Mouse (Mus musculus) MEL (cell line): ENCODE data around the gene Spink2. TPM values are rescaled to one million over a fixed set of nuclear protein-coding genes. Genes with fewer than 3 reads are reported as not detected.

Source experiments
- DNase-seq: peaks from one replicate; pipeline ENCODE4 v3.0.0; 2011; ENCODE audit warnings: low read depth, low spot score
- H3K27ac ChIP-seq: 2 replicates; pipeline ENCODE4 v1.5.1; 2012; ENCODE audit warnings: low read depth, mild to moderate bottlenecking, control low read depth, low read length, moderate library complexity; ENCODE audit not compliant: control insufficient read depth
- H3K27me3 ChIP-seq, 2 experiments: fragments of 150-350 bp in 1 of 2; sonication (generic) in 1 of 2; 2 replicates each; pipeline ENCODE4 v1.6.1; 2012; ENCODE audit warnings: low read length in 2 of 2, mild to moderate bottlenecking in 2 of 2, improper control_type of control experiment in 1 of 2, moderate library complexity in 1 of 2; ENCODE audit not compliant: insufficient read depth in 2 of 2, control insufficient read depth in 1 of 2
- H3K36me3 ChIP-seq, 2 experiments: 2 replicates each; pipeline ENCODE4 v1.6.1; 2012 to 2014; ENCODE audit warnings: low read length in 2 of 2, improper control_type of control experiment in 1 of 2, inconsistent platforms in 1 of 2, mild to moderate bottlenecking in 1 of 2; ENCODE audit not compliant: insufficient read depth in 2 of 2, control insufficient read depth in 1 of 2
- H3K4me1 ChIP-seq, 2 experiments: fragments of 150-350 bp in 1 of 2; sonication (generic) in 1 of 2; 2 replicates each; pipeline ENCODE4 v1.6.1; 2012; ENCODE audit warnings: low read length in 2 of 2, improper control_type of control experiment in 1 of 2, mild to moderate bottlenecking in 1 of 2; ENCODE audit not compliant: insufficient read depth in 2 of 2, control insufficient read depth in 1 of 2
- H3K4me3 ChIP-seq, 2 experiments: fragments of 150-350 bp in 1 of 2; sonication (generic) in 1 of 2; 2 replicates each; pipeline ENCODE4 v1.5.1; 2012; ENCODE audit warnings: low read depth in 2 of 2, low read length in 2 of 2, mild to moderate bottlenecking in 2 of 2, moderate library complexity in 2 of 2, control low read depth in 1 of 2, improper control_type of control experiment in 1 of 2; ENCODE audit not compliant: control insufficient read depth in 1 of 2, insufficient read depth in 1 of 2
- H3K79me2 ChIP-seq: 2 replicates; pipeline ENCODE4 v1.6.1; 2012; ENCODE audit warnings: mild to moderate bottlenecking, low read length, moderate library complexity; ENCODE audit not compliant: control insufficient read depth, poor library complexity, insufficient read depth
- H3K9ac ChIP-seq: 2 replicates; pipeline ENCODE4 v1.6.1; 2012; ENCODE audit warnings: low read depth, mild to moderate bottlenecking, control low read depth, low read length, moderate library complexity; ENCODE audit not compliant: control insufficient read depth, poor library complexity, severe bottlenecking
- H3K9me3 ChIP-seq: fragments of 150-350 bp; sonication (generic); replicated peaks from 2 replicates; pipeline ENCODE4 v1.6.1; 2012; ENCODE audit warnings: mild to moderate bottlenecking, low read length, improper control_type of control experiment, moderate library complexity; ENCODE audit not compliant: insufficient read depth
- BHLHE40 ChIP-seq: IDR thresholded peaks from 2 replicates; pipeline ENCODE4 v1.6.1; 2012; ENCODE audit warnings: low read depth, mild to moderate bottlenecking, inconsistent platforms, low read length, improper control_type of control experiment, borderline replicate concordance
- CHD2 ChIP-seq: IDR thresholded peaks from 2 replicates; pipeline ENCODE4 v1.6.1; 2011; ENCODE audit warnings: low read length, improper control_type of control experiment
- CTCF ChIP-seq, 3 experiments: IDR thresholded peaks in 2 of 3; conservative IDR thresholded peaks in 1 of 3; 2 replicates each; pipeline ENCODE4 v1.5.1; 2011 to 2012; ENCODE audit warnings: low read length in 3 of 3, low read depth in 2 of 3, mild to moderate bottlenecking in 2 of 3, improper control_type of control experiment in 1 of 3, inconsistent platforms in 1 of 3, mixed read lengths in 1 of 3, moderate library complexity in 1 of 3; ENCODE audit not compliant: control insufficient read depth in 1 of 3, insufficient read depth in 1 of 3, poor library complexity in 1 of 3, severe bottlenecking in 1 of 3
- ELF1 ChIP-seq: IDR thresholded peaks from 2 replicates; pipeline ENCODE4 v1.6.1; 2014; ENCODE audit warnings: low read depth, mild to moderate bottlenecking, inconsistent platforms, low read length, improper control_type of control experiment, moderate library complexity
- ETS1 ChIP-seq: IDR thresholded peaks from 2 replicates; pipeline ENCODE4 v1.6.1; 2012; ENCODE audit warnings: low read depth, mild to moderate bottlenecking, inconsistent platforms, low read length, improper control_type of control experiment, moderate library complexity
- GATA1 ChIP-seq: IDR thresholded peaks from 2 replicates; pipeline ENCODE4 v1.6.1; 2011; ENCODE audit warnings: low read depth, low read length, improper control_type of control experiment
- JUND ChIP-seq: IDR thresholded peaks from 2 replicates; pipeline ENCODE4 v1.6.1; 2011; ENCODE audit warnings: low read depth, mild to moderate bottlenecking, improper control_type of control experiment, low read length
- MAFK ChIP-seq: IDR thresholded peaks from 2 replicates; pipeline ENCODE4 v1.6.1; 2011; ENCODE audit warnings: low read depth, mild to moderate bottlenecking, low read length, improper control_type of control experiment, borderline replicate concordance
- MAX ChIP-seq: IDR thresholded peaks from 2 replicates; pipeline ENCODE4 v1.6.1; 2011; ENCODE audit warnings: low read length, improper control_type of control experiment
- MAZ ChIP-seq: IDR thresholded peaks from 2 replicates; pipeline ENCODE4 v1.6.1; 2012; ENCODE audit warnings: low read depth, mild to moderate bottlenecking, inconsistent platforms, low read length, improper control_type of control experiment
- MEF2A ChIP-seq: IDR thresholded peaks from 2 replicates; pipeline ENCODE4 v1.6.1; 2014; ENCODE audit warnings: low read depth, mild to moderate bottlenecking, inconsistent platforms, low read length, improper control_type of control experiment; ENCODE audit not compliant: poor library complexity, insufficient replicate concordance, severe bottlenecking; ENCODE audit errors: extremely low read depth
- MYB ChIP-seq: IDR thresholded peaks from 2 replicates; pipeline ENCODE4 v1.6.1; 2011; ENCODE audit warnings: mild to moderate bottlenecking, low read depth, low read length, improper control_type of control experiment
- MYC ChIP-seq: IDR thresholded peaks from 2 replicates; pipeline ENCODE4 v1.6.1; 2011; ENCODE audit warnings: low read depth, mild to moderate bottlenecking, low read length, improper control_type of control experiment, moderate library complexity
- NELFE ChIP-seq: IDR thresholded peaks from 2 replicates; pipeline ENCODE4 v1.6.1; 2011; ENCODE audit warnings: low read depth, low read length, improper control_type of control experiment
- POLR2AphosphoS2 ChIP-seq: IDR thresholded peaks from 2 replicates; pipeline ENCODE4 v1.6.1; 2011; ENCODE audit warnings: low read length, improper control_type of control experiment
- POLR2AphosphoS5 ChIP-seq: IDR thresholded peaks from 2 replicates; pipeline ENCODE4 v1.6.1; 2012; ENCODE audit warnings: low read depth, borderline replicate concordance, mild to moderate bottlenecking, inconsistent platforms, low read length, moderate library complexity, mixed read lengths
- RAD21 ChIP-seq: IDR thresholded peaks from 2 replicates; pipeline ENCODE4 v1.6.1; 2011; ENCODE audit warnings: mild to moderate bottlenecking, low read depth, low read length, improper control_type of control experiment
- TBP ChIP-seq: IDR thresholded peaks from 2 replicates; pipeline ENCODE4 v1.8.0; 2011; ENCODE audit warnings: low read depth, low read length, improper control_type of control experiment
- TCF12 ChIP-seq: IDR thresholded peaks from 2 replicates; pipeline ENCODE4 v1.6.1; 2014; ENCODE audit warnings: low read depth, mild to moderate bottlenecking, inconsistent platforms, low read length, improper control_type of control experiment, moderate library complexity
- UBTF ChIP-seq: IDR thresholded peaks from 2 replicates; pipeline ENCODE4 v1.6.1; 2012; ENCODE audit warnings: low read depth, mild to moderate bottlenecking, inconsistent platforms, low read length, improper control_type of control experiment, moderate library complexity, borderline replicate concordance; ENCODE audit not compliant: insufficient read depth
- ZC3H11A ChIP-seq: IDR thresholded peaks from 2 replicates; pipeline ENCODE4 v1.6.1; 2012; ENCODE audit warnings: low read depth, mild to moderate bottlenecking, inconsistent platforms, low read length, improper control_type of control experiment
- ZKSCAN1 ChIP-seq: IDR thresholded peaks from 2 replicates; pipeline ENCODE4 v1.6.1; 2012; ENCODE audit warnings: low read depth, mild to moderate bottlenecking, inconsistent platforms, low read length, improper control_type of control experiment, moderate library complexity
- ZMIZ1 ChIP-seq: IDR thresholded peaks from 2 replicates; pipeline ENCODE4 v1.6.1; 2012; ENCODE audit warnings: low read depth, mild to moderate bottlenecking, inconsistent platforms, low read length, improper control_type of control experiment, moderate library complexity
- polyA plus RNA-seq, 2 experiments: library from polyadenylated mRNA; stranded (reverse) in 1 of 2; unstranded in 1 of 2; fragments of >175 nt in 1 of 2; fragments of >200 nt in 1 of 2; gene quantifications; 2 replicates each; pipeline versions ENCODE4 v1.2.1 to v1.2.4; 2012; ENCODE audit warnings: low replicate concordance in 2 of 2, low read depth in 1 of 2; ENCODE audit not compliant: insufficient read length in 2 of 2, insufficient read depth in 1 of 2, missing spikeins in 1 of 2
- total RNA-seq: library from RNA; depleted of rRNA; stranded (reverse); fragments of 300-350 nt; gene quantifications from 2 replicates; pipeline ENCODE4 v1.2.3, GENCODE M21; 2012; rRNA removed

The Spink2 gene
- total RNA-seq (not detected in 2 replicates), polyA plus RNA-seq (not detected)

DNA sequence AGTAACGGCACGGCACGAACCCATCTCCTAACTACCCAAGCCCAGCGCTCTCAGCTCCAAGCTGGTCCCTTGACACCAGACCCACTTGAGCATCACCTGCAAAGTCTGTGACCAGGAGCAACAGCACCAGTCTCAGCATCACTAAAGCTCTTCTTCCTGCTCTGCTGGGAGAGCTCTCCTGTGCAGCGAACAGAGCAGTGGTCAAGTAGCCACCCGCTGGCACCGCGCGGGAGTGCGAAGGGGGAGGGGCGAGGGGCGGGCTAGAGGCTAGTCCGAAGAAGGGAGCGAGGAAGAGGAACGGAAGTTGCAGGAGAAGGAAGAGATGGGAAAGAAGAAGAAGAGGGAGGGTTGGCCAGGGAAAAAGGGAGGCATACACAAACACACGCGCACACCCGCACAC is at the start of gene Spink2:
Spink2 (minus strand) TSS at position 236 of the 400 bp plus-strand sequence.
- H3K9ac ChIP-seq: no peak within 1 kb of the TSS
- no peak for TF ChIP-seq ZKSCAN1
- TF ChIP-seq MAFK: no peak
- no peak for TF ChIP-seq CHD2
- no peak for TF ChIP-seq TBP
- TF ChIP-seq TCF12: no peak
- TF ChIP-seq MEF2A: no peak
- no peak for TF ChIP-seq ZMIZ1
- no peak for TF ChIP-seq MAX
- no peak for TF ChIP-seq ZC3H11A
- no peaks in the 10 kb centered on the region for H3K9me3 ChIP-seq
- H3K4me3 ChIP-seq: no peak within 1 kb of the TSS
- no peaks in the 10 kb centered on the region for H3K4me1 ChIP-seq
- no peaks in the 10 kb centered on the region for H3K36me3 ChIP-seq
- no peaks in the 10 kb centered on the region for H3K27me3 ChIP-seq
- no peak for DNase-seq
- H3K27ac ChIP-seq: no peak within 1 kb of the TSS
- no peaks in the 10 kb centered on the region for H3K79me2 ChIP-seq

DNA sequence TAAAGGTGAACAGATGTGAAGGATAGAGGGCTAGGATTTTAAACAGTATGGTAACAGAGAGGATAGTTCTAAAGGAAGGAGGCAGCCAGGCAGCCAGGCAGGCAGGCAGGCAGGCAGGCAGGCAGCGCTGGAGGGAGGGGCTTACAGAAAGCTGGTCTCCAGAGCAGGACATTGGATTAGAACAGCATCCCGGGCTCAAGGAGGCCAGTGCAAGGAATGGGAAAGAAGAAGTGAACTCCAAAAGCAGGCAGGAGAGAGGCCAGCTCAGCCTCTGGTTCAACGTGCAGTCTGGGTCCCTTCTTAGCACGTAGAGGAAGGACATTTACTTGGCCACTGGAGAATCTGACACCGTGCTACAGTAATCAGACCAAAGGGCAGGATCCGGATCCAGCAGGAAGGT is 48.9 kb upstream of the Spink2 start:
- Histone ChIP-seq H3K9ac (no peak overlapping the region), H3K27me3 (no peaks in the 10 kb centered on the region; a peak in 1 of 4 replicates), H3K4me1 (peaks cover 3 to 9% of the 10 kb centered on the region in 2 experiments; a peak in 3 of 4 replicates), H3K9me3 (no peaks in the 10 kb centered on the region), H3K36me3 (peaks cover 0 to 9% of the 10 kb centered on the region in 2 experiments; a peak in 2 of 4 replicates), H3K79me2 (no peaks in the 10 kb centered on the region), H3K4me3 (no peak overlapping the region), H3K27ac (no peak overlapping the region)
- no peak for TF ChIP-seq UBTF
- TF ChIP-seq POLR2AphosphoS2: no peak
- TF ChIP-seq POLR2AphosphoS5: no peak
- no peak for DNase-seq

DNA sequence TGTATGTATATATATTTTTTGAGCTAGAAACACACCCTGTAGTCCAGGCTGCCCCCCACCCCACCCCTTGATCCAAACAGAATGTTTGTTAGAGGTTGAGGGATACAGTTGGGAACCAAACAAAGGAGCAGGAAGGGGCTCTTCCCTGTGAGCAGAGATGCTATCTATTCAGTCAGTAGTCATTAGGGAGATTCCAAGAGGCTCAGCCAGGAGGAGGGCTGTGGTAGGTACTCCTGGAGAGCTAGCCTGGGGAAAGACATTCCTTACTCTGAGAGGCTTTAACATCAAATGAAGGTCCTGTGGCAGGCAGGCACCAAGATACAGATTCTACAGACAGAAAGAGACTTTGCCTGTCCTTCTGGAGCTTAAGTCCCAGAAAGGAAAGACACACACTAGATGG is 48.0 kb upstream of the Spink2 start:
- Histone ChIP-seq H3K9ac (no peak overlapping the region), H3K27ac (no peak overlapping the region), H3K79me2 (no peaks in the 10 kb centered on the region), H3K4me1 (peaks cover 3 to 9% of the 10 kb centered on the region in 2 experiments; a peak in 3 of 4 replicates), H3K4me3 (no peak overlapping the region), H3K36me3 (peaks cover 0 to 9% of the 10 kb centered on the region in 2 experiments; a peak in 2 of 4 replicates), H3K9me3 (no peaks in the 10 kb centered on the region), H3K27me3 (no peaks in the 10 kb centered on the region; a peak in 1 of 4 replicates)
- no peak for DNase-seq
- TF ChIP-seq NELFE (no peak), ZKSCAN1 (no peak), MYB (no peak), BHLHE40 (no peak), GATA1 (no peak), CTCF (IDR thresholded peaks at IDR 0.05 in 2 of 3, conservative IDR thresholded peaks at IDR 0.05 in 1 of 3; ENCODE audit: control insufficient read depth in 1 of 3, insufficient read depth in 1 of 3, low read depth in 2 of 3, low read length in 3 of 3, poor library complexity in 1 of 3, severe bottlenecking in 1 of 3) (no peak), JUND (no peak), ETS1 (no peak), MYC (no peak), RAD21 (no peak), POLR2AphosphoS5 (no peak), ELF1 (no peak), MAZ (no peak)
